Mouse (Mus musculus) stomach, postnatal 0 days (tissue): ENCODE results near the gene Pp2d1.

ENCODE experiments used
- CTCF ChIP-seq: IDR thresholded peaks from 2 replicates; pipeline ENCODE4 v1.5.1; 2016; ENCODE audit warnings: antibody characterized with exemption, low read depth, mild to moderate bottlenecking, moderate library complexity
- EP300 ChIP-seq: optimal IDR thresholded peaks from 2 replicates; pipeline ENCODE3; 2016; ENCODE audit warnings: antibody characterized with exemption

DNA sequence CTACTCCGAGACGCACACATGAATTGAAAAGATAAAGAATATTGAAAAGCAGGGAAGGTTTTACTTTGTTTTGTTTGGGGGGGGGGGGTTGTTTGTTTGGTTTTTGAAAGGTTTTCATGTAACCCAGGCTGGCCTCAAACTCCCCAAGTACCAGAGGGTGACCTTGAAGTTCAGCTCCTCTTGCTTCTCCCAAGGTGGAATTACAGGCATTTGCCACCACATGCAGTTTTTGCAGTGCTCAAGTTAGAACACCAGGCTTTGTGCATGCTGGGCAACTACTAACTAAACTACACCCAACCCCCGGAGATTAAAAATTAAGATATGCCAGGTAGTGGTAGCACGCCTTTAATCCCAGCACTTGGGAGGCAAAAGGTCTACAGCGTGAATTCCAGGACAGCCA, 20.4 kb upstream of the Pp2d1 start:
- TF ChIP-seq CTCF (no peak), EP300 (no peak)
